Mouse (Mus musculus) embryo, embryonic 10 days (tissue): ENCODE data around the gene Eps15l1.

ENCODE experiments used
- DNase-seq: peaks from one replicate; pipeline ENCODE4 v3.0.0-alpha.2; 2015; ENCODE audit warnings: low spot score

Gene Eps15l1

DNA sequence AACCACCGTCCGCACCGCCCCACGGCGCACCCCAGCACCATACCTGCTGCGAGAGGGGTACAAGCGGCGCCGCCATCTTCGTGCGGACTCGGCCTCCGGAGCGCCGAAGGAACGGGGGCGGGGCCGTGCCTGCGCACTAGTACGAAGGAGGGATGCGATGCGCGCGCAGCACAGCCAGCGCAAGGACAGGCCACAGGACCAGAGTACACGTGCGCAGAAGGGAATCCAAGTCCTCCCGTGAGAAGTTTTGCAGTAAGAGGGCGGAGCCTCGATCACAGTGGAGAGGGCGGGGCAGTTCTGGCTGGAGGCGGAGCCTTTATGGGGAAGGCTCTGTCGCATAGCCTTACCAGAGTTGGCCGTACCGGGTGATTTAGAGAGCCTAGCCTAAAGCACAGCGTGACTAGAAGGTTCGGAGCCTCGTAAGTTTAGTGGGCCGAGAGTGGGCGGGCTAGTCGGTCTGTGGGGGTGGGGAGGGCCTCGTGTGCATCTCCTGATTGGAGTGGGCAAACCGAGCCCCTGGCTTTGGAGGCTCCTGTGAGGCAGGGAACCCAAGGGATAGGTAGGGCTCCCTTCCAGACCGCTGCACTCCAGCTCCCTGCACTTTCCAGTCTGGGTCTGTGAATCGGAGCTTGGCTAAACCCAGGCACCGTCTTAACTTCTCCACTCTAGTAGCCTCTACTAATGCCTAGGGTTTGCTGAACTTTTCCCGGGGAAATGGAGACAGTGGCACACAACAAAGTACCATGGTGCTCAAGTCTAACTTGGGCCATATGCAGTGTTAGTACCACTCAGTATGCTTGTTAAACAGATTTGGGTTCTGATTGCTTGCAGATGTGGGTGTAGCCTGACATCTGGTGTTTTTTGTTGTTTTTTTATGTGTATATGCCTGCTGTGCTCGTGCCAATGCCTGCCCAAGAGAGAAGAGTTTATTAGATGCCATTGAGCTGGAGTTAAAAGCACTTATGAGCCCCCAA, at the start of gene Eps15l1:
Eps15l1 (minus strand) TSS at position 99 of the 974 bp plus-strand sequence.
- peak; percentile 100 for DNase-seq

DNA sequence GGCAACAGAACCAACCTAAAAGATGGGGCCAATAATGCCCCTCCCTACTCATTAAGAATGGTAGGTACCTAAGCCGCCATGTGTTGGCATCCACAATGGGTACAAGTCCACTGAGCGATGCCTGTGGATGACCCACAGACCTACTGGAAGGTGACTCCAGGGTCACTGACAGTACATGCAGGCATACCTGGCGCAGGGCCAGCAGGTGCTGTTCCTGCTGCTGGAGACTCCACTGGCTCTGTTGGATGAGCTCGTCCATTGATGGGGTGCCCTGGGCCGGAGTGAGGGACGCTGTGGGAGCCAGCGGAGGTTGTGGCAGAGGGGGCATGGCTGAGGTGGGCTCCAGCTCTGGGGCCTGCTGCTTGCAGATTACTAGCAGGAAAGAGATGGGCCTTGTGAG, 49.4 kb upstream of the Eps15l1 start:
- DNase-seq, result no peak

DNA sequence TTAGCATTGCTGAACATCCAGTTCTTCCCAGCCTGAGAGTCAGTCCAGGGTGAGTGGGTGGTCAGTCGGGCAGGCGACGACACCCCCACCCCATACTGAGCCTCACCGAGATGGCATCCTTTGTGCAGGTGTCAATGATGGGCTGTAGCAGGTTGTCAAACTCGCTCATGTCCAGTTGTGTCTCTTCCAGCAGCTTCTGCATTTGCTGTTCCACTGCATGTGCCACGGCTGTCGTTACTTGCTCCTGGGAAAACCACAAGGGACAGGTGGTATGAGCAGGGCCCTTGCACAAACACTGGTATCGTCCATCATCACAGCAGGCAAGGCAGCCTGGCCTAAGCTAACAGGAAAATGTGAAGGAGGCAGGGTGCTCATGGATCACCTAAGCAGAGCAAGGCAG, 48.7 kb upstream of the Eps15l1 start:
- no peak for DNase-seq

DNA sequence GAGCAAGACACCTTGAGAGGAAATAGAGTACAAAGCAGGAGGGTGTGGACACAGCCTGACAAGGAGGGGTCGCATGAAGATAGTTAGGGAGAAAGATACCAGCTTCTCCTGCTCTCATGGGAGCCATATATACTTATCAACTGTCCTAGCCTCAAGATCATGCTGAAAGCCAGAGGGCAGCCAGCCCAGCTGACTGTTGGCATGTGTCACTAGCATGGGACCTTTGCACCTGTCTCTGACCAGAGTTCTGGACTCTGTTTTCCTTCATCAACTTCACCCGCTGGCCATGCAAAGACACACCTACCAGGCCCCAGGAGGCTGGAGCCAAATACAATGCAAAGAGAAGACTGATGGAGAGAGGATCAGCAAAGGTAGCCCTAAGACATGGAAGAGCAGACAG, 48.0 kb upstream of the Eps15l1 start:
- no peak for DNase-seq

DNA sequence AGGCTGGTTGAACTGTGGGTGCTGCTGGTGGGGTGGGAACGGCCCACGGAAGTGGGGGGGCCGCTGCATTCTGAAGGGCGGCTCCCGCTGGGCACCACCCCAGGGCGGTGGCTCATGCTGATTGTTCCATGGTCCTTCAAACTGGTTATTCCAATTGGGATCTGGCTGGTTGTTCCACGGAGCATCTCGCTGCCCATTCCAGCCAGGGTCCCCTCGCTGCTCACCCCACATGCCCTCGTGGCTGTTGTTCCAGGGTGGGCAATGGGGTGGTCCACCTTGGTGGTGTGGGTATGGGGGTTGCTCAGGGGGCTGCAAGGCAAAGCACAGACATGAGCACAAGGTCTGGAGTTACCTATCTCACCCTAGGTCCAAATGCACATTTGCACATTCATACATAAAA, 43.0 kb upstream of the Eps15l1 start:
- no peak for DNase-seq

DNA sequence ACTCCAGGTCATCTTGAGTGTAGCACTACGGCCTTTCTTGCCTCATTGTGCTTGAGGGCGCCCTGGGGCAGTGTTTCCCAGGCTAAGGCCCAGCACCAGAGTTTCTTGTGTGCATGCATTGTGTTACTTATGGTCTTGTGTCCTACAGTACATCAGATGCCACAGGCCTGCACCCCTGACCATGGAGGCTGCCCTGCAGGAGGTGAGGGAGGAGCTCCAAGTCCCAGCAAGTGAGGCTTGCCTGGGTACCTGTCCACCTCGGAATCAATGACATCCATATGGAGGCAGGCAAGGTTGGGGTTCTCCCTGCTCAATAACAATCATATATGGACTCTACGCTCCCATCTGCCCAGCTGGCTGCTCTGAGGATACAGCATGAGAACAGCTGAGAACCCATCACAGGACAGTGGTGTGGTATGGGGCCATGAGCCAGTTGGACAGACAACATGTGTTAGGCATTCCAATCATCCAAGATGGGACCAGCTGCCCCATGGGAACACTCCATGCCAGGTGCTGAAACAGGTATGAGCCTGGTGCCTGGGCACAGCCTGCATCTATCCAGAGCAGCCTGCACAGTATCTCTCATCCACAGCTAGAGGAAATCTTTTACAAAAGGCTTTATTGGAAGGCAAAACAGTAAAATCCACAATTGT, 38.7 kb upstream of the Eps15l1 start:
- DNase-seq, result no peak

DNA sequence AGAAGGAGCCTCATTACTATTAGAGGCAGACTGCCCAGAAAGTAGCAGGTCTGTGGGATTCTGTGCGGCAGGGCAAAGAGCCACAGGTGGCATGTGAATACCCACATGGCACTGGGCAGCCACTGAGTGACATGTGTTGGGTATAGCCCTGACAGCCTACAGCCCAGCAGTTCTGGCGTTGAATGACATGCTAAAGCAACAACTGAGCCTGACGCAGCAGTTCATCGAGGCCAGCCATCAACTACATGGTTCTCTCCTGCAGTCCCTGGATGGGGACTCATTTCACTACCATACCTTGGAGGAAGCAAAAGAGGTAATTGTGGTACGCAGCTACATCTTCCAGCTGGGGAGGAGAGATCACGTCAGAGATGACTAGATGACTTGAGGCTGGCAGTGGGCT, 37.2 kb upstream of the Eps15l1 start:
- DNase-seq, result no peak

DNA sequence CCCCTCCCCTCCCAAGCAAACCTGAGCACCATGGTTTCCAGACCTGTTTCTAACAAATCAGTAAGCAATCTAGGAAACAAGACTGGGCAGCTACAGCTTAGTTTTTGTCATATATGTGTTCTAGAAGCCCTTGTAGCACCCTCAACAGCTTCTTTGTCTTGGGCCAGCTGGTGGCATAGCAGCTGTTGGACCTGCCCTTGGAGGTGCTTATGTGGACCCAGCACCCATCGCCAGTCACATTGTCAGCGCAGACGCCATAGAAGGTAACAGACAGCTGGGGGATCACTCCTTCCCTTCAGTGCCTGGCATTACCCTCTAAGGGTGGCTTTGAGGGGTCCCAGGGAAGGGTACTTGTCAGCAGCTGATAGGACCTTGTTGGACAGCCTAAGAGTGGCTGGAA, 36.5 kb upstream of the Eps15l1 start:
- no peak for DNase-seq

DNA sequence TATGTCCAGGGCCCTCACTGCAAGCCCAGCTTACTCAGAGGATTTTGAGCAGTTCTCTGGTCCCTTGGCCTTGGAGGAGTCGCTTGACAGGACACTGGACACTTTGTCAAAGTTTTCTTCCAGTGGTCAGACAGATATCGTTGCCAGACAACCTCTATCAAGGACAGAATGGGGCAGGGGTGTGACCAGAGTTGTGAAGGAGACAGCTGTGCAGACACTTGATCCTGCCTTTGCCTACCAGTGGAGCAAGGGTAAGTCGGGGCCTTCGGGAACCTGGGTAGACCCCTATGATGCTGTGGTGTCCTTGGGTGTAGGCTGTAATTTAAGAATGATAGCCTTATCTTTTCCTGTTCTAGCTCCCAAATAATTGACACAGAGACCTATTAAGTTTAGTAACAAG, 34.1 kb upstream of the Eps15l1 start:
- no peak for DNase-seq

DNA sequence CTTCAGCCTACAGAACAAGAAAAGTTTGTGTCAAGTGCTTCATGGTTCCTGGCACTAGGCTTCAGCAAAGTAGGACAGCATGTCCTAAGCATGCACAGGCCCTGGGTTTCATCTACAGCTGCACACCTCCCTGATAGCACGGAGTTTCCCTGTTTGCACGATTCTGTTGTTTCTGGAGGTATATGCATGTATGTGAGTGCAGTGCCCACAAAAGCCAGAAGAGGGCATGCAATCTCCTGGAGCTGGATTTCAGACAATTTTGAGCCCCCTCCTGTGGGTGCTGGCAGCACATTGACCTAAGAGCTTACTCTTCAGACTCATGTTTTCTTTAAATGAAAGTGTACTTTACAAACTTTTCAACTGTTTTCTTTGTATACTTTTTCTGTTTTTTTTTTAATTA, 32.6 kb upstream of the Eps15l1 start:
- no peak for DNase-seq

DNA sequence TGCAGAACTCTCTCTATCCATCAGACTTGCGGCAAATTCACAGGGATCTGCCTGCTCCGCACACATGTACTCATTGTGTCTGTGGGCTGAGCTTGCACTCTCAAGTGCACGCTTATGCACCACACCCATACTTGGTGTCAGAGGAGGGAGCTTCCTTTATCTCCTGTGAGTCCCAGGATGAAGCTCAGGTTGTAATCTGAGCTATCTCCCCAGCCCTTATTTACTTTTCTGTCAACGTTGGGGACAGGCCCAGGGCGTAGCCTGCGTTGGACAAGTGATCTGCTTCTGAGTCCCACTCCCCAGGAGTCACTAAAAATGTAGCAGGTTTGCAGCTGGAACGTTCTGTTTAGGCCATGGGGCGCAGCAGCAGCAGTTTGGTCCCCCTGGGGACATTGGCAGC, 30.3 kb upstream of the Eps15l1 start:
- no peak for DNase-seq

DNA sequence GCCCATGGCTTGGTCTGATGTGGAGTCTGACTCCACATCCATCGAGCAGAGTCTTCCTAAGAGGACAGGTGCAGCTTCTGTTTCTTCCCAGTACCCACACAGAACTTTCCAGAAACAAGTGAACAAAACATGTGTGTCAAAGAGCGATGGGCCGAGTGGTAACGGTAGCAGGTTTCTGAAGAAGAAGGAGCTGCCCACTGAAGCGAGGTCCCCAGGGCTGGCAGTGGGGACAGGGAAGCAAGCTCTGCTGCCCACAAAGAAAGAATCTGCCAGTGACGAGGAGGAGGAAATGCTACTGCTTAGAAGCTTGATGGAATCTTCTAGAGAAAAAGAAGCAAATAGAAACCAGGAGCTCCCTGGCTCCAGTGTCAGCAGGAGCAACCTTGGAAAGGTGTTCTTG, 23.8 kb upstream of the Eps15l1 start:
- DNase-seq, result no peak

DNA sequence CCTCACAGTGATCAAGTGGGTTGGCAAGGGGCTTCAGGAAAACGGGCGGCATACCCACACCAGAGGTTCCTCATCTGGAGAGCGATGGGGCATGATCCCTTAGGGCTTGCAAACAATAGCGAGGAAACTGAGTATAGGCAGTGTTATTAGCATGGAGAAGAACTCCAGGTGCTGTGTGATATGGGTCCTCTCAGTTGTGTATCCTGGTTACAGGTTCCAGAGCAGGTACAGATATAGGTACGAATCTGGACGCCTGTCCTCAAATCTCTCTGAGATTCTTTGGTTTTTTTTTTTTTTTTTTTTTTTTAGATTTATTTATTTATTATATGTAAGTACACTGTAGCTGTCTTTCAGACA, 22.7 kb upstream of the Eps15l1 start:
- DNase-seq, result no peak

DNA sequence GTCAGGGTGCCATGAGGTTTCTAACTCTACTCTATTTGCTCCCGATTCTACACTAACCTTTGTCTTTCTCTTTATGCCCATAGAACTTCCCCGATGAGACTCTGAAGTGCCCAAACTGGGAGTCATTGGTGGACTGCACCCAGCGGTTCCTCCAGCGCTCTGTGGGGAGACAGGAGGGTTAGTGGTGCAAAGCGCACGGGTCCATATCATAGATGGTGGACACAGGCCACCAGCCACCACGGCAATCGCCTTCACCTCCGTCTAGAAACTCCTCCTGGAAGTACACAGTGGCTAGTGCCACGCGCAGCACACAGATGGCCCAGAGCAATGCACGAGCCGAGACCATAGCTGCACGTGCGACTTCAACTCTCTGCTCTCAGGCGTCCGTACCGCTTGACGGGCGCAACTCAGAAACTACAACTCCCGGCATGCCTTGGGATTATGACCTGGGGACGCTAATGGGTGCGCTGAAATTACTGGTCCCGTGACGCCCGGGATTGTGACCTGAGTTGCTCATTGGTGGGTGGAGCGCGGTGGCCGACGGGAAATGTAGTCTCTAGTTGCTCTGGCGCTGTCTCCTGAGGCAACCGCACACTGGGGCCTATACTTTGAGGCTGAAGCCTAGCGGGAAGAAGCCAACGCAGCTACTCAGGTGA, 22.2 kb upstream of the Eps15l1 start, which contains the start of the genes Calr3 and 1700030K09Rik:
Calr3 (minus strand) TSS at position 533 of the 656 bp plus-strand sequence.
1700030K09Rik (plus strand) TSS at position 543 of the 656 bp plus-strand sequence.
- peak; percentile 100 for DNase-seq

DNA sequence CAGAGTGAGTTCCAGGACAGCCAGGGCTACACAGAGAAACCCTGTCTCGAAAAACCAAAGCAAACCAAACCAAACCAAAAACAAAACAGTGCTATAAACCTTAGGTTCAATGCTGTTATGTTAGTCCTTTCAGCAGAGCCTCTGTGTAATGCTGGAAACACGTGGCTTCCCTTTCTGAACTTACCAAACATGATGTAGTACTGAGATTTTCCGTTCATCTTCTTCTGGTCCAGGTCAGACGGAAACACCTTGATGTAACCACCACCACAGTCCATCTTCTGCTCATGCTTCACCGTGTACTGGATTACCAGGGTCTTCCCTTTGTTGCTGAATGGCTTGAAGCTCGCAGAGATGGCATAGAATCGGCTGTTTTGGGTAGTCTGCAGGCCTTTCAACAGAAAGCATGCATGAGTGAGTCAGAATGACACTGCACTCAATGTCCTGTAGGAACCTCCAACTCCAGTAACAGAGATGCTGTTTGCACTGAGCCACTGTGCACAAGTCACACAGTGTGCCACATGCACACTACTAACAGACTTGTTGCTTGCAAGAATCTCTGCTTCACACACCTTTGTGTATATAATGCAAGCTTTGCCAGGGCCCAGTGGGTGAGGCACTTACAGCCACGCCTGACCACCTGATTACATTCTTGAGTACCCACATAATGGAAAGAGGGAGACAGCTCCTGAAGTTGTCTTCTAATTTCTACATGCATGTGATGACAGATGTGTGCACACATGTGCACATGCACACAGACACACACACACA, 17.2 kb upstream of the Eps15l1 start:
- DNase-seq, result no peak

DNA sequence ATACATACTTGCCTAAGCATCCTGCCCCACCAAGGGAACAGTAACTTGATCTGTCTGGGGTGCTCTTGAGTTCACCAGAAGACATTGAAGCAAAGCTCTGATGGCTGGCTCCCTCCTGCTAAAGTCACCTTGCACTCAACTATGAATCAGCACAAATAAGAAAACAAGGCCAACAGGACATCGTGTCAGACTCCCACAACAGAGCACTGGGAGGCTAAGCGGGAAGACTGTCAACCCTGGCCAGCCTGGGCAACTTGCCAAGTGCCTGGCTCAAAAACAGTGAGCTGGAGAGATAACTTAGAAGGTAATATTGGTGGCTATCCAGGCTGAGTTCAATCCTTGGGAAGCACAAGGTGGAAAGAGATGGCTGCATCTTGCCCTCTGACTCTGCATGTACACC, 13.7 kb upstream of the Eps15l1 start:
- no peak for DNase-seq

DNA sequence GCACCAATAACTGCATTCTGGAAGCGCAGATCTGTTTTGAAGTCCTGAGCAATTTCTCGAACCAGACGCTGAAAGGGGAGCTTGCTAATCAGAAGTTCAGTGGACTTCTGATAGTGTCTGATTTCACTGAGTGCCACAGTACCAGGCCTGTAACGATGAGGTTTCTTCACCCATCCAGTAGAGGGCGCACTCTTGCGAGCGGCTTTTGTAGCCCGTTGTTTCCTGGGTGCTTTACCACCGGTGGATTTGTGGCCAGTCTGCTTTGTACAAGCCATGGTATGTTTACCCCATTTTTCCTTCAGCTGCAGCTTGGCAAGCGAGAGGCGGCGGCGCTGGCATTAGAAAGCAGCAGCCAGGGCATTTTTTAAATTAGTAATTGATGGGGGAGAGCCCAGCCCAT, 8.4 kb upstream of the Eps15l1 start:
- no peak for DNase-seq

DNA sequence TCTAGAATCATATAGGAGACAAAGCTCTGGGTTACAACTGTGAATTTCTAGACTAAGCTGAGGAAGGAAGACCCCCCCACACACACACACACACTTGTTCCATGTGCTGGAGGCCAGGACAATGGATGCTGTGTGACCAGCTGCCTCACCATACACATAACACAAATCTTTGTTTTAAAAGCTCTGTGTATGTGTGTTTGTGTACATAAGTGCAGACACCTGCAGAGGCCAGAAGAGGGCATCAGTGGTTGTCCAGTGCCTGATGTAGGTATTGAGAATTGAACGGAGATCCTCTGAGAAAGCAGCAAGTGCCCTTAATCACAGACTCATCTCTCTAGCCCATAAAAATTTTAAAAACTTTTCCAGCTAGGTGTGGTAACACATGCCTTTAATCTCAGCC, 1.7 kb upstream of the Eps15l1 start:
- peak; percentile 24 for DNase-seq

DNA sequence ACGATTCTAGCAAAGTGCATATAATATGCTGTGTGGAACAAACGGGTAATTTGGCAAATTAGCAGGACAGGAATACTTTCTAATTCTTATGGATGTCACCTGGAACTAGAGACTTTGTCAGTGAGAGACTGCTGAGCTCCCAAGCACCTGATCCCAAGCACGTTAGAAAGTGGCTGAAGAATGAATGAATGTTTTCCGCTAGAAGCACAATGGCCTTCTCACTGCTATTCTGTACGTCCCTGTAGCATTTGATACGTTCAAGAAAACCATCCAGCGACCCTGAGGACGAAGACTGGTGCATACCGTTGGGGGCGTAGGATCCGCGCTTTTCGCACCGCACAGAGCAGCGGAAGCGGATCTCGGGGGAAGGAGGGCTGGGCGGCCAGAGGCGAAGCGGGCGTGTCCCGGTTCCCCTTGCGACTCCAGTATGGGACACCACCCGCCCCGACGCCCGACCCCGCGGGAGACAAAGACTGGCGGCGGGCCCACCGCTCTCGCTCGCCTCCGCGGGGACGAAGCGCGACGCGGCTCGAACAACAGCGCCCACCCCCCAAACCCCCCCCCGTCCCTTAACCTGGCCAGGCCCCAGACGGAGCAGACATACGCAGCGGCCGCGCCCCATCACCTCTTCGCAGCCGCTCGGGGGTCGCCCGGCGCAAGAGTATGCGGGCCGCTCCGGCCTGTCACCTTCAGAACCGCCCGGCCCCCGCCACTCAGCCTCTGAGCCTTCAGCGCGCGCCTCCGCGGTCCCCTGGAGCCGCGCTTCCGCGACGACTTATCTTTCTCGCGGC, 494 bp downstream of the Eps15l1 start:
- peak; percentile 67 for DNase-seq

DNA sequence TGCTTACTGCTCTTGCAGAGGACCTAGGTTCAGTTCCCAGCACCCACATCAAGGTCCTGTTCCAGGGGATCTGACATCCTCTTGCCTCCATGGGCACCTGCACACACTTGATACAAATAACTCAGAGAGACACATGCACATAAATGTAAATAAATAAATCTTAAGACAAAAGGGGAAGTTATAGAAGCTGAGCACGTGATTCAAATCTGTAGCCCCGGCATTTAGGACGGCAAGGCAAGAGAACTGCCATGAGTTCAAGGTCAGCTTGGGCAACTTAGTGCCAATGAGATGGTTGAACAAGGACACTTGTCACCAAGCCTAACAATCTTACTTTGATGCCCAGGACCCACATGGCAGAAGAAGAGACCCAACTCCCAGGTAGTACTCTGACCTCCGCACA, 3.2 kb downstream of the Eps15l1 start:
- DNase-seq, result no peak

DNA sequence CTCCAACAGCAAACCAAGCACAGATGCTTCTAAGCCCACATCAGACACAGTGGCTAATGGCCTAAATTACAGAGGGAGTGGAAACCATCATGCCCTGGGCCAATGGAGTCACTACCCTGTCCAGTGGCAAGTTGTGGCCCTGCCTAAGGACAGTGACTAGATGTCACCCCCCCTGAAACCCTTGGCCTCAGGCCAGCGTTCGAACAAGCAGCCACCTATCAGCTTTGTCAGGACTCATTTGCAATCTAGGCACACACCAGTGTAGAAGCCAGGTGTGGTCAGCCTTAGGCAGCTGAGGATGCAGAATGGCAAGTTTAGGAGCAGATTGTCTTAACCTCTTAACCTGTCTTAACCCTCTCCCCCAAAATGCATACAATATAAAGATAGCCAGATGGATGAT, 6.0 kb downstream of the Eps15l1 start:
- no peak for DNase-seq
